Mouse (Mus musculus) embryonic fibroblast, embryonic 13.5 days (primary cell): ENCODE data around the gene Adh1. TPM values are rescaled to one million over a fixed set of nuclear protein-coding genes. Genes with fewer than 3 reads are reported as not detected.

Experiments used
- H3K27ac ChIP-seq: 2 replicates; pipeline ENCODE4 v1.5.1; 2012; ENCODE audit warnings: low read length, control low read depth, inconsistent platforms; ENCODE audit not compliant: insufficient read depth
- H3K4me1 ChIP-seq: 2 replicates; pipeline ENCODE4 v1.6.1; 2011; ENCODE audit warnings: low read length; ENCODE audit not compliant: control insufficient read depth, insufficient read depth
- H3K4me3 ChIP-seq: 2 replicates; pipeline ENCODE4 v1.5.1; 2011; ENCODE audit warnings: mild to moderate bottlenecking, control low read depth, low read length; ENCODE audit not compliant: insufficient read depth
- CTCF ChIP-seq: IDR thresholded peaks from 2 replicates; pipeline ENCODE4 v1.5.1; 2011; ENCODE audit warnings: mild to moderate bottlenecking, control low read depth, low read length, moderate library complexity, borderline replicate concordance; ENCODE audit not compliant: insufficient read depth
- POLR2A ChIP-seq: IDR thresholded peaks from 2 replicates; pipeline ENCODE4 v1.6.1; 2011; ENCODE audit warnings: low read depth, mild to moderate bottlenecking, control low read depth, low read length, moderate library complexity
- polyA plus RNA-seq: library from polyadenylated mRNA; stranded (reverse); fragments of >200 nt; gene quantifications from 2 replicates; pipeline ENCODE4 v1.2.4, GENCODE M21; 2011; ENCODE audit warnings: low read depth; ENCODE audit not compliant: missing spikeins, insufficient read length

Adh1 gene
- polyA plus RNA-seq, 1 experiment: 7.2 TPM

GRCm38 (mm10) chr3:138225331-138225730 is 35.5 kb upstream of the Adh1 start:
- no peak overlapping the region for H3K4me3 ChIP-seq
- no peaks in the 10 kb centered on the region for H3K4me1 ChIP-seq
- TF ChIP-seq CTCF (no peak), POLR2A (no peak)
- no peak overlapping the region for H3K27ac ChIP-seq

GRCm38 (mm10) chr3:138225853-138226252 is 34.9 kb upstream of the Adh1 start:
- Histone ChIP-seq H3K27ac (no peak overlapping the region), H3K4me1 (no peaks in the 10 kb centered on the region), H3K4me3 (no peak overlapping the region)
- no peak for TF ChIP-seq POLR2A

- Histone ChIP-seq H3K4me3 (no peak overlapping the region), H3K4me1 (no peaks in the 10 kb centered on the region), H3K27ac (no peak overlapping the region)
- no peak for TF ChIP-seq POLR2A
- no peak for TF ChIP-seq CTCF
Observed at GRCm38 (mm10) chr3:138226476-138226875, 34.3 kb upstream of the Adh1 start.

- no peak overlapping the region for H3K4me3 ChIP-seq
- H3K27ac ChIP-seq: no peak overlapping the region
- no peak for TF ChIP-seq CTCF
- no peaks in the 10 kb centered on the region for H3K4me1 ChIP-seq
Observed at GRCm38 (mm10) chr3:138227082-138227481, 33.7 kb upstream of the Adh1 start.

GRCm38 (mm10) chr3:138227782-138228181 is 33.0 kb upstream of the Adh1 start:
- TF ChIP-seq CTCF (no peak), POLR2A (no peak)
- Histone ChIP-seq H3K27ac (no peak overlapping the region), H3K4me1 (no peaks in the 10 kb centered on the region), H3K4me3 (no peak overlapping the region)

GRCm38 (mm10) chr3:138229448-138229847 is 31.3 kb upstream of the Adh1 start:
- no peak overlapping the region for H3K27ac ChIP-seq
- no peaks in the 10 kb centered on the region for H3K4me1 ChIP-seq
- no peak for TF ChIP-seq POLR2A
- no peak for TF ChIP-seq CTCF
- no peak overlapping the region for H3K4me3 ChIP-seq

- TF ChIP-seq POLR2A: no peak
- no peak for TF ChIP-seq CTCF
- Histone ChIP-seq H3K4me1 (no peaks in the 10 kb centered on the region), H3K4me3 (no peak overlapping the region), H3K27ac (no peak overlapping the region)
Observed at GRCm38 (mm10) chr3:138230266-138230665, 30.5 kb upstream of the Adh1 start.

GRCm38 (mm10) chr3:138231531-138231930 is 29.3 kb upstream of the Adh1 start:
- no peak for TF ChIP-seq POLR2A
- no peak for TF ChIP-seq CTCF
- no peaks in the 10 kb centered on the region for H3K4me1 ChIP-seq
- no peak overlapping the region for H3K4me3 ChIP-seq
- no peak overlapping the region for H3K27ac ChIP-seq

- Histone ChIP-seq H3K4me3 (no peak overlapping the region), H3K27ac (no peak overlapping the region), H3K4me1 (no peaks in the 10 kb centered on the region)
- TF ChIP-seq POLR2A: no peak
- TF ChIP-seq CTCF: no peak
Observed at GRCm38 (mm10) chr3:138236546-138237163, 24.1 kb upstream of the Adh1 start.

GRCm38 (mm10) chr3:138238046-138238445 is 22.7 kb upstream of the Adh1 start:
- TF ChIP-seq POLR2A (no peak), CTCF (no peak)
- H3K4me1 ChIP-seq: no peaks in the 10 kb centered on the region
- H3K27ac ChIP-seq: no peak overlapping the region
- no peak overlapping the region for H3K4me3 ChIP-seq

- Histone ChIP-seq H3K4me1 (no peaks in the 10 kb centered on the region), H3K4me3 (no peak overlapping the region), H3K27ac (no peak overlapping the region)
- no peak for TF ChIP-seq POLR2A
- no peak for TF ChIP-seq CTCF
Observed at GRCm38 (mm10) chr3:138239461-138239860, 21.3 kb upstream of the Adh1 start.
